Mouse (Mus musculus): Measurements from ENCODE around the gene Josd1.

DNA sequence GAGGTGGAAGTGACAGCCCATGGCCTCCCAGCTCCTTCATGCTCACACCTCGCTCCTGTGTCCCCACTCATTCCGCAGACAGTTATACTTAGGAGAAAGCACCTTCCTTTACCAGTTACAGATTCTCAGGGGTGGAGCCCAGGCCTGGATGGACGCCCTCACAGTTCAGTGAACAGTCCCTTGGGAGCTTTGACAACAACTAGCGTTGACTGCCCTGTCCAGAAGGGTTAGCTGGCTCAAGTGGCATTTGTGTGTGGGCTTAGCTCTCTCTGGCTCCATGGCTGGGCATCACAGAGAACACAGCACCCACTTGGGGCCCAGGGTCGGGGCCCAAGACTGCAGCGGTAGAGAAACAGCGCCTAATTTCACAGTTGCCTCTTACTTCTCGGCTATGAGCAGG, 46.6 kb upstream of the Josd1 start:
- TF ChIP-seq POLR2A (IDR thresholded peaks at IDR 0.05; ENCODE audit: insufficient read length, low read depth) (no peak), POLR2AphosphoS2 (IDR thresholded peaks at IDR 0.05; ENCODE audit: insufficient read length, low read depth) (no peak), TCF12 (IDR thresholded peaks at IDR 0.05; ENCODE audit: insufficient read depth, poor library complexity, severe bottlenecking) (no peak), CEBPB (IDR thresholded peaks at IDR 0.05; ENCODE audit: insufficient read depth, poor library complexity, severe bottlenecking) (no peak), MYOD1 (IDR thresholded peaks at IDR 0.05; ENCODE audit: control insufficient read depth in 1 of 3, insufficient read length in 2 of 3, low read depth in 2 of 3) (no peak), MAX (IDR thresholded peaks at IDR 0.05; ENCODE audit: low read depth) (no peak), MYOG (IDR thresholded peaks at IDR 0.05; ENCODE audit: control insufficient read depth in 1 of 3, insufficient read depth in 1 of 3, insufficient read length in 2 of 3, low read depth in 2 of 3) (no peak), USF1 (IDR thresholded peaks at IDR 0.05; ENCODE audit: low read depth) (no peak), SRF (IDR thresholded peaks at IDR 0.05; ENCODE audit: control insufficient read depth, insufficient read length, low read depth) (no peak), E2F4 (IDR thresholded peaks at IDR 0.05; ENCODE audit: insufficient read depth) (no peak), REST (IDR thresholded peaks at IDR 0.05; ENCODE audit: insufficient read depth, insufficient read length) (no peak)
